Mouse (Mus musculus) kidney, adult 2 months (tissue): ENCODE data around the gene Otud7a.

Experiments used
- CTCF ChIP-seq: fragments of 200-500 bp; conservative IDR thresholded peaks from 2 replicates; pipeline ENCODE4 v1.5.1; 2011; ENCODE audit warnings: low read depth, mild to moderate bottlenecking, control low read depth, low read length, moderate library complexity, mixed read lengths; ENCODE audit not compliant: insufficient read depth, insufficient read length
- POLR2A ChIP-seq: fragments of 200-500 bp; IDR thresholded peaks from one replicate; pipeline ENCODE4 v1.6.1; 2011; ENCODE audit warnings: low read depth, low read length, control low read depth

DNA sequence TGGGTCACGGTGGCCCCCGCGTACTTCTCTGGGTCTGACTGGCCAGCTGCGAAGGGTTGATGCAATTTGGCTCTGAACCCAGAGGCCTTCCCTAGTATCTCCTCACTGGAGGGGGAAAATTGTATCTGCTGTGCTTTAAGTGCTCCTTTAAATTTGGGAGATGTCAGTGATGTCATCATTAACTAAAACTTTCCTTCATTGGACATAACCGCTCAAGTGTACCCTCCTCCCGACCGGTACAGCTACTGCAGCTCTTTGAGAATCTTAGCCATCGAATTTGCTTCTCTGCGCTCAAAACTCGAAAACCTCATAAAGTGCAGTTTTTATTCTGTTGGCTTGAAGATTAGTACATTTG, 772 bp downstream of the Otud7a start:
- TF ChIP-seq POLR2A (no peak), CTCF (no peak)
